Comparison of ENCODE assay signal across 8 mouse cellular contexts in the genomic region with DNA sequence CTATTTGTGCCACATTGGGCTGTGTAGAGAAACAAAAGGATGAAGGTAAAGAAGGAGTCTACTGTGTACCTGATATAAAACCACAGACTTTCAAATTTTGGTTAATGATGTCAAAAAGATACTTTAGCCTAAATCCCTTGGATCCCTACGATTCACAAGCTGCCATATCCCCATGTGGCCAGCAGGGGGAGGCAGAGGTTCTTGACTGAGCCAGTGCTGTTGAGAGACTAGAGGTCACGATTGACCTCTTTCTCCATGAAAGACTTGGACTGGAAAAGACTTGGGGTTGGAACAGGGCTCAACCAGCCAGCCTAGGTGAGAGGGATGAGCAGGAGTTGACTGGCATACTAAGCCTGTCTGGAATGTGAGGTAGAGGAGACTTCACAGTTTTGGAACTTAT. TPM values are rescaled to one million over a fixed set of nuclear protein-coding genes. Genes with fewer than 3 reads are reported as not detected.
DNase-seq lines count a peak whose midpoint lies in the region; ATAC-seq and TF ChIP-seq lines count a peak whose summit lies in the region.

No protein-coding gene starts in this region.

- H3K27me3 ChIP-seq in neural tube, embryonic 15.5 days (replicated peaks), result no peaks in the 10 kb centered on the region
- no peaks in the 10 kb centered on the region for H3K27me3 ChIP-seq in liver, adult 2 months (ENCODE audit: control insufficient read depth, insufficient read depth, low read length)

- no peak overlapping the region for H3K4me3 ChIP-seq in neural tube, embryonic 15.5 days (replicated peaks)
- no peak overlapping the region for H3K4me3 ChIP-seq in liver, adult 2 months (ENCODE audit: insufficient read depth, low read depth, low read length)

- H3K79me2 ChIP-seq in liver, adult 2 months (ENCODE audit: control insufficient read depth, insufficient read depth, low read length), result no peaks in the 10 kb centered on the region

- no peak for TF ChIP-seq POLR2A in liver, adult 2 months (IDR thresholded peaks at IDR 0.05; ENCODE audit: extremely low read depth, insufficient read depth, low read length)

- ATAC-seq in neural tube, embryonic 15.5 days (ENCODE audit: low FRiP score), result no peak

- no peak overlapping the region for H3K27ac ChIP-seq in neural tube, embryonic 15.5 days (replicated peaks)
- no peak overlapping the region for H3K27ac ChIP-seq in liver, adult 2 months (replicated peaks; ENCODE audit: insufficient read depth, low read depth, low read length)

- H3K9me3 ChIP-seq in neural tube, embryonic 15.5 days (replicated peaks), result no peaks in the 10 kb centered on the region

- no peak overlapping the region for H3K4me2 ChIP-seq in neural tube, embryonic 15.5 days

- H3K4me1 ChIP-seq in neural tube, embryonic 15.5 days, result no peaks in the 10 kb centered on the region
- H3K4me1 ChIP-seq in liver, adult 2 months (ENCODE audit: control insufficient read depth, insufficient read depth, low read length), result no peaks in the 10 kb centered on the region

- 21% methylated on average over 2 of the region's 2 CpGs for whole genome bisulfite sequencing in neural tube, embryonic 15.5 days
- 7% methylated on average over 2 of the region's 2 CpGs for WGBS in liver, adult 2 months

- DNase-seq in neural tube, embryonic 10.5 days (ENCODE audit: extremely low spot score, low spot score), result peak; percentile 65
- peak; percentile 81 for DNase-seq in adrenal gland, postnatal 14 days
- peak; percentile 38 for DNase-seq in embryo, embryonic 11.5 days (ENCODE audit: low read depth, low spot score)
- DNase-seq in kidney, adult 8-10 months, result peak; percentile 36 to 75
- peak; percentile 43 for DNase-seq in liver, adult 2 months (ENCODE audit: extremely low read depth, low read depth, low spot score)
- peak; percentile 50 for DNase-seq in right cerebral cortex, adult 18-20 months
- DNase-seq in urinary bladder, postnatal 25 days (ENCODE audit: low spot score), result peak; percentile 65

- no peak overlapping the region for H3K9ac ChIP-seq in neural tube, embryonic 15.5 days (replicated peaks)
- H3K9ac ChIP-seq in liver, adult 2 months (ENCODE audit: low read depth, low read length), result no peak overlapping the region

- TF ChIP-seq CTCF in liver, adult 2 months (IDR thresholded peaks at IDR 0.05; ENCODE audit: low read depth, low read length), result peak; percentile 86

- H3K36me3 ChIP-seq in neural tube, embryonic 15.5 days, result no peaks in the 10 kb centered on the region
- no peaks in the 10 kb centered on the region for H3K36me3 ChIP-seq in liver, adult 2 months (ENCODE audit: control insufficient read depth, insufficient read depth, low read length)

RNA-seq across cellular contexts. Expression of gene Gzmf, which starts 7.2 kb away (rescaled TPM):
- not detected in 2 replicates for polyA plus RNA-seq in neural tube, embryonic 15.5 days (2015; fragmentation: Nextera tagmentation; extraction: Ambion mirVana)
- not detected in 2 replicates for total RNA-seq in adrenal gland, postnatal 14 days (2021)
- not detected in 2 replicates for total RNA-seq in liver, adult 2 months (2014; rRNA removed)
- not detected in 2 replicates for polyA plus RNA-seq in liver, adult 2 months (2012; rRNA removed)

RNA-seq across cellular contexts. Expression of gene Gzmn, which starts 29.6 kb away (rescaled TPM):
- polyA plus RNA-seq in neural tube, embryonic 15.5 days (2015; fragmentation: Nextera tagmentation; extraction: Ambion mirVana), result not detected in 2 replicates
- total RNA-seq in adrenal gland, postnatal 14 days (2021), result not detected in 2 replicates
- not detected in 2 replicates for total RNA-seq in liver, adult 2 months (2014; rRNA removed)
- polyA plus RNA-seq in liver, adult 2 months (2012; rRNA removed), result not detected in 2 replicates

RNA-seq across cellular contexts. Expression of gene Gzmc, which starts 30.5 kb away (rescaled TPM):
- 0.20 TPM in 1 of 2 replicates, not detected in the other for polyA plus RNA-seq in neural tube, embryonic 15.5 days (2015; fragmentation: Nextera tagmentation; extraction: Ambion mirVana)
- not detected in 2 replicates for total RNA-seq in adrenal gland, postnatal 14 days (2021)
- total RNA-seq in liver, adult 2 months (2014; rRNA removed), result 0.28 TPM in 1 of 2 replicates, not detected in the other
- not detected in 2 replicates for polyA plus RNA-seq in liver, adult 2 months (2012; rRNA removed)

RNA-seq across cellular contexts. Expression of gene Gzmg, which starts 44.6 kb away (rescaled TPM):
- not detected in 2 replicates for polyA plus RNA-seq in neural tube, embryonic 15.5 days (2015; fragmentation: Nextera tagmentation; extraction: Ambion mirVana)
- total RNA-seq in adrenal gland, postnatal 14 days (2021), result not detected in 2 replicates
- not detected in 2 replicates for total RNA-seq in liver, adult 2 months (2014; rRNA removed)
- not detected in 2 replicates for polyA plus RNA-seq in liver, adult 2 months (2012; rRNA removed)

RNA-seq across cellular contexts. Expression of gene Gzmb, which starts 58.1 kb away (rescaled TPM):
- 1.7 TPM in 1 of 2 replicates, not detected in the other for polyA plus RNA-seq in neural tube, embryonic 15.5 days (2015; fragmentation: Nextera tagmentation; extraction: Ambion mirVana)
- total RNA-seq in adrenal gland, postnatal 14 days (2021), result 0.22 TPM in 1 of 2 replicates, not detected in the other
- 0.34 and 1.0 TPM in 2 replicates for total RNA-seq in liver, adult 2 months (2014; rRNA removed)
- 0.27 and 0.49 TPM in 2 replicates for polyA plus RNA-seq in liver, adult 2 months (2012; rRNA removed)
